Mouse (Mus musculus) forebrain, embryonic 13.5 days (tissue): ENCODE results near the gene Slc39a2. TPM values are rescaled to one million over a fixed set of nuclear protein-coding genes. Genes with fewer than 3 reads are reported as not detected.
"Not testable (repeated sequence)": the region's sequence is repeated elsewhere in the genome, so short reads cannot be mapped to it uniquely, and the experiment has no call there.

Source experiments
- ATAC-seq: fragments of 200-750 bp; cut with Nextera tagmentation; 2 replicates; pipeline ENCODE4 v1.8.0; 2017
- H3K27ac ChIP-seq: fragments of 300-500 bp; sonication (generic); 2 replicates; pipeline ENCODE4 v1.5.1; 2015; ENCODE audit warnings: inconsistent platforms, mild to moderate bottlenecking, moderate library complexity
- H3K27me3 ChIP-seq: fragments of 300-500 bp; sonication (generic); 2 replicates; pipeline ENCODE4 v1.6.1; 2015; ENCODE audit warnings: mild to moderate bottlenecking, inconsistent platforms
- H3K36me3 ChIP-seq: fragments of 300-500 bp; sonication (generic); 2 replicates; pipeline ENCODE4 v1.6.1; 2015; ENCODE audit warnings: mild to moderate bottlenecking, inconsistent platforms; ENCODE audit not compliant: poor library complexity, severe bottlenecking
- H3K4me1 ChIP-seq: fragments of 300-500 bp; sonication (generic); 2 replicates; pipeline ENCODE4 v1.6.1; 2015; ENCODE audit warnings: inconsistent platforms
- H3K4me2 ChIP-seq: fragments of 300-500 bp; sonication (generic); 2 replicates; pipeline ENCODE4 v1.6.1; 2015; ENCODE audit warnings: inconsistent platforms, mild to moderate bottlenecking, moderate library complexity
- H3K4me3 ChIP-seq: fragments of 300-500 bp; sonication (generic); 2 replicates; pipeline ENCODE4 v1.5.1; 2015; ENCODE audit warnings: mild to moderate bottlenecking, inconsistent platforms
- H3K9ac ChIP-seq: fragments of 300-500 bp; sonication (generic); 2 replicates; pipeline ENCODE4 v1.6.1; 2015; ENCODE audit warnings: mild to moderate bottlenecking, inconsistent platforms
- H3K9me3 ChIP-seq: fragments of 300-500 bp; sonication (generic); replicated peaks from 2 replicates; pipeline ENCODE4 v1.6.1; 2016; ENCODE audit warnings: inconsistent platforms
- WGBS: fragments of 180-500 bp; shearing (Covaris S2); methylation state at CpG from one replicate; pipeline ENCODE4 v1.1.7; 2015; 5-methylcytosine and 5-hydroxymethylcytosine counted together
- polyA plus RNA-seq: library from polyadenylated mRNA; unstranded; fragments of >200 nt; fragmentation: Nextera tagmentation; extraction: Ambion mirVana; gene quantifications from 2 replicates; pipeline ENCODE4 v1.2.1, GENCODE M21; 2015

Gene Slc39a2
- polyA plus RNA-seq: 1.3 and 1.5 TPM in 2 replicates

DNA sequence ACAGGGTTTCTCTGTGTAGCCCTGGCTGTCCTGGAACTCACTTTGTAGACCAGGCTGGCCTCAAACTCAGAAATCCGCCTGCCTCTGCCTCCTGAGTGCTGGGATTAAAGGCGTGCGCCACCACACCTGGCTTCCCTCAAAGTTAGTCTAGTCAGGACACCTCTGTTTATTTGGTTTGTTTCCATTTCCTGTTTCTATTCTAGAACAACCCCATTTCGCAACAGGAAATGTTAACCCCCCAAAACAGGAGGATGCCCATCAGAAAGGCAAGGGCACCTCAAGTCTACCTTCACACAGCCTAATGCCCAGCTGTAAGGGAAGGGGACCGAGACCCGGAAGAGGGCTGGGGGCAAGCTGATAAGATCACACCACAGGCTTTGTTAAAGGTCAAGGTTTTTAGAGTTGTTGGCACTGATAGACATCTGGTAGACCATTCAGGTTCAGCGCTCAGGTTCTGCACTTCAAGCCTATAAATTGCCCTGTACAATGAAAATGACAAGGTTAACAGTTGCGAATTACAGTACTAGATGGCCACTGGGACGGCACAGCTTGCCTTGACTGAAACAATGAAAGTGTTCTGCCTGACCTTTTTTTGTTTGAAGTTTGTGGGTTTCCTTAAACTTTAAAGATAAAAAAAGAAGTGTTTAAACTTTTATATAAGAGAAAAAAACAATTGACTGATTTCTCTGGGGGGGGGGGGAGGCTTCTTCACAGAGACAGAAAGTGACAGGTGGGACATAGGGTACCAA, at the start of gene Slc39a2:
Gene Slc39a2 (plus strand): TSS at position 699 of the 749 bp plus-strand sequence.
- H3K27ac ChIP-seq: no peak within 1 kb of the TSS
- no peak for ATAC-seq
- 91% methylated on average over 9 of the region's 9 CpGs for WGBS
- no peaks in the 10 kb centered on the region for H3K9me3 ChIP-seq
- H3K4me2 ChIP-seq: no peak within 1 kb of the TSS
- H3K27me3 ChIP-seq: no peaks in the 10 kb centered on the region
- no peak within 1 kb of the TSS for H3K4me3 ChIP-seq
- no peaks in the 10 kb centered on the region for H3K4me1 ChIP-seq
- H3K36me3 ChIP-seq: peaks cover 76% of the 10 kb centered on the region
- H3K9ac ChIP-seq: 0 out of 2 replicates have a peak within 1 kb of the TSS, but pooled peaks have one; percentile 5

DNA sequence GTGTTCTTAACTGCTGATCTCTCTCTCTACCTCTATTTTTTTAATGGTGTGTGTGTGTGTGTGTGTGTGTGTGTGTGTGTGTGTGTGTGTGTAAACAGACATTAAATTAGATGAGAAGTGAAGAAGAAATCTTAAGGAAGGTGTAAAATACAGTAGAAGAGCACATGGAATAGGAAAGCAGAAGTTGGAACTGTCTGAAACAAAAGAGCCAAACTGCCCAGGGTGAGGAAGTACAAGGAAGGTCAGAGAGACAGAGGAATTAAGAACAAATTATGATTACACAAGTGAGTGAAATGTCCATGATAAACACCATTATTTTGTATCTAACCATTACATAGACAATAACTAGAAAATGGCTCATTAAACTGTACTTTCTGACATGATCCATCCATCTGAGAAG, 48.8 kb upstream of the Slc39a2 start:
- ATAC-seq: no peak
- Histone ChIP-seq H3K27me3 (0 out of 2 replicates have a peak, but pooled peaks cover 2% of the 10 kb centered on the region), H3K4me1 (no peaks in the 10 kb centered on the region), H3K36me3 (no peaks in the 10 kb centered on the region), H3K4me3 (no peak overlapping the region), H3K9me3 (no peaks in the 10 kb centered on the region), H3K9ac (no peak overlapping the region), H3K27ac (no peak overlapping the region), H3K4me2 (no peak overlapping the region)

GRCm38 (mm10) chr14:51846566-51846965, 46.1 kb upstream of the Slc39a2 start:
- no peak for ATAC-seq
- Histone ChIP-seq H3K9ac (no peak overlapping the region), H3K36me3 (no peaks in the 10 kb centered on the region), H3K27me3 (0 out of 2 replicates have a peak, but pooled peaks cover 2% of the 10 kb centered on the region), H3K4me2 (no peak overlapping the region), H3K27ac (no peak overlapping the region), H3K4me1 (no peaks in the 10 kb centered on the region), H3K9me3 (no peaks in the 10 kb centered on the region), H3K4me3 (no peak overlapping the region)
- 75% methylated on average over 3 of the region's 3 CpGs for WGBS

DNA sequence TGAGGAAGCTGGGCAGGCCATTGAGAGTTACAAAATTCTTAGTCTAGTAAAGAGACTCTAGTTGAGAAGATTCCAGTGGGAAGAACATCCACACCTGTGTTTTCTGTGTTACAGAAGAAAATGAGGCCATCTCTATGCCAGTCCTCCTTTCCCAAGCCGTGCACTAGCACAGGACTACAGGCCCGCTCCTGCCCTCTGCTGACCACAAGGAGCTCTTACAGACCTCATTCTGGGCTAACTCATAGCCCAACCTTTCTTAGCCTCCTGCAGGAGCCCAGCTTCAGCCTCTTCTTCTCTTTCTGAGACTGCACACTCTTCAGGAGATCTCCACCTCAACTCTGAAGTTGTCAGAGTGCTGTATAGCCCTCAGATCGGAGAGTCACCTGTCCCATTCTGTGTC, 41.7 kb upstream of the Slc39a2 start:
- WGBS: 46% methylated on average over 3 of the region's 3 CpGs

DNA sequence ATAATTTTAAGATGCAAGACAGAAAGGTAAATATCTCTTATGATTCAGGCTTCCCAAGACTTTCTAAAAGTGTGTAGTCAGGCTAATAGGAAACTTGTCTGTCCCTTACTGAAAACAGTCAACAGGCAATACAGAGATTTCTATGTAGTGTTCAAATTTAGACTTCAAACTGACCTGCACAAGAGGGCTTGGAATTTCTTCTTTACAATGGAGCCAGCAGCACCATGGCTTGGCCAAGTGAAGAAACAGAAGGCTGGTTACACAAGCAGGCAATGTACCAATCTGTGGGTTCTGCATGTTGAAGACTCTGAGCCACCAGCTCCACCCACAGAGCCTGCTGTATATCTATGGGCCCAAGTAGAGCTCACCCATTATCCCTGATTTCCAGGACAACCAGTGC, 39.3 kb upstream of the Slc39a2 start, which contains the start of gene Ear6:
Gene Ear6 (plus strand): TSS at position 301 of the 400 bp plus-strand sequence.
- Histone ChIP-seq H3K27me3 (no peaks in the 10 kb centered on the region), H3K36me3 (no peaks in the 10 kb centered on the region), H3K4me3 (no peak within 1 kb of the TSS), H3K9me3 (no peaks in the 10 kb centered on the region), H3K4me1 (no peaks in the 10 kb centered on the region), H3K9ac (no peak within 1 kb of the TSS), H3K27ac (no peak within 1 kb of the TSS), H3K4me2 (no peak within 1 kb of the TSS)
- no peak for ATAC-seq

More for the DNA sequence above, 41.7 kb upstream of the Slc39a2 start:
- H3K27ac ChIP-seq, ATAC-seq, H3K27me3 ChIP-seq, H3K36me3 ChIP-seq, H3K4me1 ChIP-seq, H3K9ac ChIP-seq, H3K4me3 ChIP-seq, H3K4me2 ChIP-seq, H3K9me3 ChIP-seq: not testable (repeated sequence)

DNA sequence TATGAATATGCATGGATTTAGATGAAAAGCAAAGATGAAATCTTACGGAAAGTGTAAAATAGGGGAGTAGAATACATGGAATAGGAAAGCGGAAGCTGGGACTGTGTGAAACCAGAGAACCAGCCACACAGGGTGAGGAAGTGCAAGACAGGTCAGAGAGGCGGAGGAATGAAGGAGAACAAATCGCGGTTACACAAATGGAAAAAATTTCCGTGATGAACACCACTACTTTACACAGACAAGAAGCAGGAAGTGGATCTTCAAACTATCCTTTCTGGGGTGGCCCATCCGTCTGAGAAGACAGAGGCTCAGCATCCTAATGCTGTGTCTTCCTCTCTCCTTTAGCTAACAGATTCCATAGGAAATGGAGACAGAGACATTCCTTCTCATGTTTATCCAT, 37.4 kb upstream of the Slc39a2 start:
- not testable (repeated sequence) for ATAC-seq, H3K36me3 ChIP-seq, H3K9me3 ChIP-seq, H3K27me3 ChIP-seq, H3K4me3 ChIP-seq, H3K9ac ChIP-seq, H3K4me1 ChIP-seq, H3K4me2 ChIP-seq, H3K27ac ChIP-seq
- 91% methylated on average over 7 of the region's 7 CpGs for WGBS

DNA sequence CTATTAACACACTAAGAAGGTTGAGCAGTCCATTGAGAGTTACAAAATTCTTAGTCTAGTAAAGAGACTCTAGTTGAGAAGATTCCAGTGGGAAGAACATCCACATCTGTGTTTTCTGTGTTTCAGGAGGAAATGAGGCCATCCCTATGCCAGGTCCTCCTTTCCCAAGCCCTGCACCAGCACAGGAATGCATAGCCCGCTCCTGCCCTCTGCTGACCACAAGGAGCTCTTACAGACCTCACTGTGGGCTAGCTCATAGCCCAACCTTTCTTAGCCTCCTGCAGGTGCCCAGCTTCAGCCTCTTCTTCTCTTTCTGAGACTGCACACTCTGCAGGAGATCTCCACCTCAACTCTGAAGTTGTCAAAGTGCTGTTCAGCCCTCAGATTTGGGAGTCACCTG, 29.1 kb upstream of the Slc39a2 start:
- H3K9me3 ChIP-seq, H3K27ac ChIP-seq, ATAC-seq, H3K27me3 ChIP-seq, H3K4me3 ChIP-seq, H3K9ac ChIP-seq, H3K36me3 ChIP-seq, H3K4me1 ChIP-seq, H3K4me2 ChIP-seq: not testable (repeated sequence)
- 6% methylated on average over 1 of the region's 1 CpGs for WGBS

DNA sequence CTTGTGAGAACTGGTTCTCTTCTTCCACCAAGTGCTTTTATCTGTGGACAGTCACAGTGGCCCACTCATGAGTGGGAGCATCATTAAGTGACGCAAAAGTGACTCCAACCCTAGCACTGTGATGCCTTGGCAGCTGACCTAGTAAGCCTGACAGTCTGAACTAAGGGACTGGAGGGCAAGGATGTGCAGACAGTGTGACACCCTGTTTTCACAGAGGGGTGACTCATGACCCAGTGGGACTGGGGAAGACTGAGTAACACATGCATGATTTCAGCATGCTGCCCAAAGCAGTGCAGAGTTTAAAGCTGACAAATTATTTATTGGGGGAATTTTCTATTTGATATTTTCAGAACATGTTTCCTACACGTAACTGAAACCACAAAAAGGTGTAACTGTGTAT, 21.9 kb upstream of the Slc39a2 start:
- Histone ChIP-seq H3K9ac (no peak overlapping the region), H3K4me2 (no peak overlapping the region), H3K27ac (no peak overlapping the region), H3K36me3 (no peaks in the 10 kb centered on the region), H3K4me3 (no peak overlapping the region), H3K27me3 (no peaks in the 10 kb centered on the region), H3K4me1 (no peaks in the 10 kb centered on the region), H3K9me3 (no peaks in the 10 kb centered on the region)
- no peak for ATAC-seq
- WGBS: 73% methylated on average over 2 of the region's 2 CpGs

DNA sequence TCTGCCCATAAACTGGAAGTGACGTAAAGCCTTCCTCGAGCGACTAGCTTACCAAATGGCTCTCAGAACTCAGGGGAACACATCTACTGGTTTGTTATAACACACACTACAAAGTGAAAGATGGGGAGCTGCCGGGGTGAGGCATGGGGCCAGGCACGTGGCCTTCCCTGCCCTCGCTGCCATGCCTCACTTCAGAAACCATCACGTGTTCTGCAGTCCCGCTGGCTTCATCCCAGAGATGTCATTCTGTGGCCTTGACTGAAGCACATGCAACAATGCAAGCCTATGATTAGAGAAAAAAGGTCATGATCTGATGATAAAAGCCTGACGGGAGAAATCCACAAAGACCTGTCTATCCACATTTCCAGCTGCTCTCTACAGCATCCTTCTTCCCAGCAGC, 20.9 kb upstream of the Slc39a2 start:
- WGBS: 79% methylated on average over 9 of the region's 9 CpGs
- no peak overlapping the region for H3K4me2 ChIP-seq
- H3K27me3 ChIP-seq: no peaks in the 10 kb centered on the region
- no peak overlapping the region for H3K27ac ChIP-seq
- no peak overlapping the region for H3K4me3 ChIP-seq
- H3K9ac ChIP-seq: no peak overlapping the region
- no peaks in the 10 kb centered on the region for H3K9me3 ChIP-seq
- no peaks in the 10 kb centered on the region for H3K4me1 ChIP-seq
- ATAC-seq: no peak
- no peaks in the 10 kb centered on the region for H3K36me3 ChIP-seq

DNA sequence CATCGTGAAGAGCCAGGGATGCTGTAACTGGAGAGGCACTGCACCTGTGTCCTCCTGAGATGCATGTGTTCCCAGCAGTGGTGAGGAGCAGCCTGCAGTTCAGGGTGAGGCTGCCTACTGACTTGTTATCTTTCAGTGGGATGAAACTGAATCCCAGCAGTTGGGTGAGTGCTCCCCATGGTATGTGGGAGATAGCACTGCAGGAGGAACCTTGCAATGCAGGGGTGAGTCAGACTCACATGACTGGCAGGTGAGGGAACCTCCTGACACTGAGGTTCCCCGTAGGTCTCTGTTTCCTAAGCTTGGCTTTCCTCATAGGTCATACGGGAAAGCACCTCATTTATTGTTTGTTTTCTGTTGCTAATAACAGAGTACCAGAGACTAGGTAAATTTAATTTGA, 15.2 kb upstream of the Slc39a2 start:
- 84% methylated on average over 3 of the region's 3 CpGs for WGBS
- Histone ChIP-seq H3K4me2 (no peak overlapping the region), H3K9ac (no peak overlapping the region), H3K27me3 (no peaks in the 10 kb centered on the region), H3K27ac (no peak overlapping the region), H3K4me3 (no peak overlapping the region), H3K9me3 (no peaks in the 10 kb centered on the region), H3K36me3 (no peaks in the 10 kb centered on the region), H3K4me1 (no peaks in the 10 kb centered on the region)
- ATAC-seq: no peak

DNA sequence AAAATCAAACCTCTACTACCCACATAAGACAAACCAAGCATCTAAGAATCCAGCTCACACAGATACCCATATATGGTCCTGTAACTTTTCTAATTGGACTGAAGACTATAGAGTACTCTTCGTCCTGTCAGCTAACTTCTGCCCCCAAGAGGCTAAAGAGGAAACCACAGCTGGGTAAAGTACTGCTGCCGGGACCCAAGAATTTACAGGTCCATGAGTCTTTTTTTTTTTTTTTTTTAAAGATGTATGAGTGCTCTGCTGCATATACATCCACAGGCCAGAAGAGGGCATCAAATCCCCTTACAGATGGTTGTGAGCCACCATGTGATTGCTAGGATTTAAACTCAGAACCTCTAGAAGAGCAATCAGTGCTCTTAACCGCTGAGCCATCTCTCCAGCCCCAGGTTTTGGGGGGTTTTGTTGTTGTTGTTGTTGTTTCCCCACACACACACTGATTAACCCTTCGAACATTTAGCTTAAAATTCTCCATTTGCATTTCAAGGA, 9.1 kb upstream of the Slc39a2 start:
- Histone ChIP-seq H3K4me3 (peak overlapping the region; percentile 73), H3K9ac (peak overlapping the region; percentile 58; the same call in 1 of the 2 replicates), H3K9me3 (no peaks in the 10 kb centered on the region), H3K27me3 (no peaks in the 10 kb centered on the region), H3K36me3 (peaks cover 20% of the 10 kb centered on the region), H3K4me1 (peaks cover 18% of the 10 kb centered on the region), H3K4me2 (peak overlapping the region; percentile 82), H3K27ac (peak overlapping the region; percentile 78; the same call in 1 of the 2 replicates)
- ATAC-seq: peak; percentile 46
- WGBS: 0% methylated on average over 4 of the region's 4 CpGs

GRCm38 (mm10) chr14:51884031-51884544, 8.6 kb upstream of the Slc39a2 start:
- Histone ChIP-seq H3K4me1 (peaks cover 18% of the 10 kb centered on the region), H3K9me3 (no peaks in the 10 kb centered on the region), H3K36me3 (peaks cover 25% of the 10 kb centered on the region), H3K27me3 (no peaks in the 10 kb centered on the region), H3K4me2 (peak overlapping the region; percentile 82), H3K4me3 (peak overlapping the region; percentile 73), H3K9ac (peak overlapping the region; percentile 58), H3K27ac (peak overlapping the region; percentile 78)
- 1% methylated on average over 14 of the region's 14 CpGs for WGBS
- ATAC-seq: peak; percentile 54
